Mouse (Mus musculus): ENCODE results near the gene Cachd1. TPM values are rescaled to one million over a fixed set of nuclear protein-coding genes. Genes with fewer than 3 reads are reported as not detected.

The Cachd1 gene
- polyA plus RNA-seq, 1 experiment = 3.9 TPM

- TF ChIP-seq TCF12 (IDR thresholded peaks at IDR 0.05; ENCODE audit: insufficient read depth, poor library complexity, severe bottlenecking) = no peak
- no peak for TF ChIP-seq USF1 (IDR thresholded peaks at IDR 0.05; ENCODE audit: low read depth)
- TF ChIP-seq TCF3 (IDR thresholded peaks at IDR 0.05; ENCODE audit: insufficient read length, low read depth) = no peak
- TF ChIP-seq POLR2AphosphoS2 (IDR thresholded peaks at IDR 0.05; ENCODE audit: insufficient read length, low read depth) = no peak
- TF ChIP-seq MYOD1 (IDR thresholded peaks at IDR 0.05; ENCODE audit: control insufficient read depth in 1 of 3, insufficient read length in 2 of 3, low read depth in 2 of 3) = no peak
- TF ChIP-seq REST (IDR thresholded peaks at IDR 0.05; ENCODE audit: insufficient read depth, insufficient read length) = no peak
- no peak for TF ChIP-seq SRF (IDR thresholded peaks at IDR 0.05; ENCODE audit: control insufficient read depth, insufficient read length, low read depth)
- TF ChIP-seq CEBPB (IDR thresholded peaks at IDR 0.05; ENCODE audit: insufficient read depth, poor library complexity, severe bottlenecking) = no peak
- no peak for TF ChIP-seq MYOG (IDR thresholded peaks at IDR 0.05; ENCODE audit: control insufficient read depth in 1 of 3, insufficient read depth in 1 of 3, insufficient read length in 2 of 3, low read depth in 2 of 3)
- TF ChIP-seq POLR2A (IDR thresholded peaks at IDR 0.05; ENCODE audit: insufficient read length, low read depth) = no peak
- no peak for TF ChIP-seq E2F4 (IDR thresholded peaks at IDR 0.05; ENCODE audit: insufficient read depth)
- no peak for TF ChIP-seq MAX (IDR thresholded peaks at IDR 0.05; ENCODE audit: low read depth)
- Histone ChIP-seq H3K79me2 (ENCODE audit: control insufficient read depth, insufficient read depth) (no peaks in the 10 kb centered on the region), H3K4me3 (no peak overlapping the region), H3K4me2 (ENCODE audit: low read depth) (no peak overlapping the region), H3K36me3 (ENCODE audit: control insufficient read depth, insufficient read depth) (no peaks in the 10 kb centered on the region), H3ac (ENCODE audit: control insufficient read depth, insufficient read length) (no peak overlapping the region), H3K27me3 (ENCODE audit: control insufficient read depth, insufficient read depth, insufficient read length) (no peaks in the 10 kb centered on the region)
Observed at GRCm38 (mm10) chr4:100890106-100890970, 113.9 kb downstream of the Cachd1 start.

- Histone ChIP-seq H3K27me3 (ENCODE audit: control insufficient read depth, insufficient read depth, insufficient read length) (no peaks in the 10 kb centered on the region), H3K36me3 (ENCODE audit: control insufficient read depth, insufficient read depth) (no peaks in the 10 kb centered on the region), H3K79me2 (ENCODE audit: control insufficient read depth, insufficient read depth) (no peaks in the 10 kb centered on the region), H3ac (ENCODE audit: control insufficient read depth, insufficient read length) (no peak overlapping the region), H3K4me2 (ENCODE audit: low read depth) (no peak overlapping the region), H3K4me3 (no peak overlapping the region)
- no peak for TF ChIP-seq POLR2A (IDR thresholded peaks at IDR 0.05; ENCODE audit: insufficient read length, low read depth)
Observed at GRCm38 (mm10) chr4:100893739-100894138, 117.3 kb downstream of the Cachd1 start.

- Histone ChIP-seq H3K4me3 (no peak overlapping the region), H3K36me3 (ENCODE audit: control insufficient read depth, insufficient read depth) (no peaks in the 10 kb centered on the region), H3K4me2 (ENCODE audit: low read depth) (no peak overlapping the region), H3K79me2 (ENCODE audit: control insufficient read depth, insufficient read depth) (no peaks in the 10 kb centered on the region), H3ac (ENCODE audit: control insufficient read depth, insufficient read length) (no peak overlapping the region), H3K27me3 (ENCODE audit: control insufficient read depth, insufficient read depth, insufficient read length) (no peaks in the 10 kb centered on the region)
- TF ChIP-seq TCF3 (IDR thresholded peaks at IDR 0.05; ENCODE audit: insufficient read length, low read depth) (no peak), SRF (IDR thresholded peaks at IDR 0.05; ENCODE audit: control insufficient read depth, insufficient read length, low read depth) (no peak), MYOG (IDR thresholded peaks at IDR 0.05; ENCODE audit: control insufficient read depth in 1 of 3, insufficient read depth in 1 of 3, insufficient read length in 2 of 3, low read depth in 2 of 3) (no peak), MAX (IDR thresholded peaks at IDR 0.05; ENCODE audit: low read depth) (no peak)
Observed at GRCm38 (mm10) chr4:100894142-100894541, 117.7 kb downstream of the Cachd1 start.

GRCm38 (mm10) chr4:100896260-100897010 is 120.0 kb downstream of the Cachd1 start:
- Histone ChIP-seq H3K4me2 (ENCODE audit: low read depth) (no peak overlapping the region), H3K27me3 (ENCODE audit: control insufficient read depth, insufficient read depth, insufficient read length) (no peaks in the 10 kb centered on the region), H3K4me3 (no peak overlapping the region), H3K36me3 (ENCODE audit: control insufficient read depth, insufficient read depth) (no peaks in the 10 kb centered on the region), H3ac (ENCODE audit: control insufficient read depth, insufficient read length) (no peak overlapping the region), H3K79me2 (ENCODE audit: control insufficient read depth, insufficient read depth) (no peaks in the 10 kb centered on the region)
- TF ChIP-seq USF1 (IDR thresholded peaks at IDR 0.05; ENCODE audit: low read depth) (no peak), MYOD1 (IDR thresholded peaks at IDR 0.05; ENCODE audit: control insufficient read depth in 1 of 3, insufficient read length in 2 of 3, low read depth in 2 of 3) (no peak), REST (IDR thresholded peaks at IDR 0.05; ENCODE audit: insufficient read depth, insufficient read length) (no peak), SRF (IDR thresholded peaks at IDR 0.05; ENCODE audit: control insufficient read depth, insufficient read length, low read depth) (no peak), POLR2A (IDR thresholded peaks at IDR 0.05; ENCODE audit: insufficient read length, low read depth) (no peak), TCF12 (IDR thresholded peaks at IDR 0.05; ENCODE audit: insufficient read depth, poor library complexity, severe bottlenecking) (no peak), TCF3 (IDR thresholded peaks at IDR 0.05; ENCODE audit: insufficient read length, low read depth) (no peak), MYOG (IDR thresholded peaks at IDR 0.05; ENCODE audit: control insufficient read depth in 1 of 3, insufficient read depth in 1 of 3, insufficient read length in 2 of 3, low read depth in 2 of 3) (no peak), MAX (IDR thresholded peaks at IDR 0.05; ENCODE audit: low read depth) (no peak), POLR2AphosphoS2 (IDR thresholded peaks at IDR 0.05; ENCODE audit: insufficient read length, low read depth) (no peak), E2F4 (IDR thresholded peaks at IDR 0.05; ENCODE audit: insufficient read depth) (no peak), CEBPB (IDR thresholded peaks at IDR 0.05; ENCODE audit: insufficient read depth, poor library complexity, severe bottlenecking) (no peak)

GRCm38 (mm10) chr4:100897943-100898342 is 121.5 kb downstream of the Cachd1 start:
- no peak overlapping the region for H3ac ChIP-seq (ENCODE audit: control insufficient read depth, insufficient read length)
- no peaks in the 10 kb centered on the region for H3K27me3 ChIP-seq (ENCODE audit: control insufficient read depth, insufficient read depth, insufficient read length)
- H3K4me3 ChIP-seq = no peak overlapping the region
- H3K79me2 ChIP-seq (ENCODE audit: control insufficient read depth, insufficient read depth) = no peaks in the 10 kb centered on the region
- TF ChIP-seq CEBPB (IDR thresholded peaks at IDR 0.05; ENCODE audit: insufficient read depth, poor library complexity, severe bottlenecking) (no peak), TCF12 (IDR thresholded peaks at IDR 0.05; ENCODE audit: insufficient read depth, poor library complexity, severe bottlenecking) (no peak), TCF3 (IDR thresholded peaks at IDR 0.05; ENCODE audit: insufficient read length, low read depth) (no peak), MYOG (IDR thresholded peaks at IDR 0.05; ENCODE audit: control insufficient read depth in 1 of 3, insufficient read depth in 1 of 3, insufficient read length in 2 of 3, low read depth in 2 of 3) (no peak), POLR2AphosphoS2 (IDR thresholded peaks at IDR 0.05; ENCODE audit: insufficient read length, low read depth) (no peak), E2F4 (IDR thresholded peaks at IDR 0.05; ENCODE audit: insufficient read depth) (no peak), SRF (IDR thresholded peaks at IDR 0.05; ENCODE audit: control insufficient read depth, insufficient read length, low read depth) (no peak), MAX (IDR thresholded peaks at IDR 0.05; ENCODE audit: low read depth) (no peak), MYOD1 (IDR thresholded peaks at IDR 0.05; ENCODE audit: control insufficient read depth in 1 of 3, insufficient read length in 2 of 3, low read depth in 2 of 3) (no peak), REST (IDR thresholded peaks at IDR 0.05; ENCODE audit: insufficient read depth, insufficient read length) (no peak), USF1 (IDR thresholded peaks at IDR 0.05; ENCODE audit: low read depth) (no peak), POLR2A (IDR thresholded peaks at IDR 0.05; ENCODE audit: insufficient read length, low read depth) (no peak)
- no peak overlapping the region for H3K4me2 ChIP-seq (ENCODE audit: low read depth)
- no peaks in the 10 kb centered on the region for H3K36me3 ChIP-seq (ENCODE audit: control insufficient read depth, insufficient read depth)
